Mouse (Mus musculus) liver, embryonic 16.5 days (tissue): ENCODE measurements around the gene 1700022I11Rik. TPM values are rescaled to one million over a fixed set of nuclear protein-coding genes. Genes with fewer than 3 reads are reported as not detected.

ENCODE experiments used
- ATAC-seq: fragments of 200-750 bp; cut with Nextera tagmentation; 2 replicates; pipeline ENCODE4 v1.8.0; 2017; ENCODE audit warnings: low read depth, mild to moderate bottlenecking, moderate number of reproducible peaks, moderate library complexity
- H3K27ac ChIP-seq: fragments of 300-500 bp; sonication (generic); 2 replicates; pipeline ENCODE4 v1.5.1; 2014; ENCODE audit warnings: mild to moderate bottlenecking, low read length
- H3K27me3 ChIP-seq: fragments of 300-500 bp; sonication (generic); 2 replicates; pipeline ENCODE4 v1.6.1; 2014; ENCODE audit warnings: low read depth, low read length, mixed read lengths; ENCODE audit not compliant: control insufficient read depth, insufficient read depth
- H3K36me3 ChIP-seq: fragments of 300-500 bp; sonication (generic); 2 replicates; pipeline ENCODE4 v1.6.1; 2014; ENCODE audit warnings: mild to moderate bottlenecking; ENCODE audit not compliant: control insufficient read depth, insufficient read depth
- H3K4me1 ChIP-seq: fragments of 300-500 bp; sonication (generic); 2 replicates; pipeline ENCODE4 v1.6.1; 2014; ENCODE audit warnings: low read depth, low read length, mixed read lengths; ENCODE audit not compliant: control insufficient read depth
- H3K4me2 ChIP-seq: fragments of 300-500 bp; sonication (generic); 2 replicates; pipeline ENCODE4 v1.6.1; 2014; ENCODE audit warnings: low read depth, low read length, mixed read lengths
- H3K4me3 ChIP-seq: fragments of 300-500 bp; sonication (generic); 2 replicates; pipeline ENCODE4 v1.5.1; 2014; ENCODE audit warnings: low read depth, mild to moderate bottlenecking, low read length
- H3K9ac ChIP-seq: fragments of 300-500 bp; sonication (generic); 2 replicates; pipeline ENCODE4 v1.6.1; 2014; ENCODE audit warnings: low read depth, low read length
- H3K9me3 ChIP-seq: fragments of 300-500 bp; sonication (generic); replicated peaks from 2 replicates; pipeline ENCODE4 v1.6.1; 2016; ENCODE audit warnings: low read length; ENCODE audit not compliant: control insufficient read depth
- WGBS: fragments of 180-500 bp; shearing (Covaris S2); extraction: QIAGEN DNeasy Blood & Tissue Kit; methylation state at CpG from one replicate; pipeline ENCODE4 v1.1.7; 2014; ENCODE audit not compliant: insufficient replicate concordance; 5-methylcytosine and 5-hydroxymethylcytosine counted together
- polyA plus RNA-seq: library from polyadenylated mRNA; unstranded; fragments of >200 nt; fragmentation: Nextera tagmentation; extraction: Ambion mirVana; gene quantifications from 2 replicates; pipeline ENCODE4 v1.2.1, GENCODE M21; 2015

1700022I11Rik gene
- polyA plus RNA-seq, 1 experiment from 2014 or later = 0.17 TPM

GRCm38 (mm10) chr4:43002756-43003439 is 33.5 kb downstream of the 1700022I11Rik start:
- Histone ChIP-seq H3K4me2 (no peak overlapping the region), H3K36me3 (no peaks in the 10 kb centered on the region), H3K27ac (no peak overlapping the region), H3K27me3 (no peaks in the 10 kb centered on the region), H3K4me1 (peaks cover 13% of the 10 kb centered on the region), H3K4me3 (no peak overlapping the region), H3K9me3 (no peaks in the 10 kb centered on the region), H3K9ac (no peak overlapping the region)
- WGBS = 75% methylated on average over 12 of the region's 12 CpGs
- no peak for ATAC-seq

GRCm38 (mm10) chr4:43004951-43005350 is 35.5 kb downstream of the 1700022I11Rik start:
- Histone ChIP-seq H3K36me3 (no peaks in the 10 kb centered on the region), H3K4me2 (no peak overlapping the region), H3K4me3 (no peak overlapping the region), H3K9ac (no peak overlapping the region), H3K27me3 (no peaks in the 10 kb centered on the region), H3K4me1 (peaks cover 14% of the 10 kb centered on the region), H3K9me3 (no peaks in the 10 kb centered on the region), H3K27ac (no peak overlapping the region)
- WGBS = 75% methylated on average over 3 of the region's 3 CpGs
- no peak for ATAC-seq

GRCm38 (mm10) chr4:43005765-43006164 is 36.4 kb downstream of the 1700022I11Rik start:
- ATAC-seq = peak; percentile 44
- 50% methylated on average over 2 of the region's 2 CpGs for WGBS
- Histone ChIP-seq H3K36me3 (no peaks in the 10 kb centered on the region), H3K4me1 (peaks cover 13% of the 10 kb centered on the region), H3K4me3 (no peak overlapping the region), H3K27ac (no peak overlapping the region), H3K9ac (no peak overlapping the region), H3K27me3 (no peaks in the 10 kb centered on the region), H3K9me3 (no peaks in the 10 kb centered on the region), H3K4me2 (no peak overlapping the region)

GRCm38 (mm10) chr4:43010161-43011038 is 41.0 kb downstream of the 1700022I11Rik start, which contains the start of gene Fancg:
Gene Fancg (minus strand): TSS chr4:43010506.
- ATAC-seq = peak; percentile 80
- Histone ChIP-seq H3K4me3 (peak within 1 kb of the TSS; percentile 72), H3K27ac (peak within 1 kb of the TSS; percentile 52), H3K9me3 (no peaks in the 10 kb centered on the region), H3K9ac (peak within 1 kb of the TSS; percentile 74), H3K4me1 (peaks cover 10% of the 10 kb centered on the region), H3K36me3 (no peaks in the 10 kb centered on the region), H3K4me2 (peak within 1 kb of the TSS; percentile 77), H3K27me3 (no peaks in the 10 kb centered on the region)
- 2% methylated on average over 37 of the region's 37 CpGs for WGBS

- Histone ChIP-seq H3K36me3 (no peaks in the 10 kb centered on the region; the same call in 1 of the 2 replicates), H3K9ac (no peak overlapping the region), H3K4me3 (no peak overlapping the region), H3K9me3 (no peaks in the 10 kb centered on the region), H3K27ac (no peak overlapping the region), H3K27me3 (no peaks in the 10 kb centered on the region), H3K4me1 (peaks cover 10% of the 10 kb centered on the region), H3K4me2 (no peak overlapping the region)
- WGBS = 67% methylated on average over 1 of the region's 1 CpGs
- ATAC-seq = no peak
Measured at GRCm38 (mm10) chr4:43012091-43012490, 42.7 kb downstream of the 1700022I11Rik start.

- Histone ChIP-seq H3K9ac (no peak overlapping the region), H3K27me3 (no peaks in the 10 kb centered on the region), H3K4me3 (no peak overlapping the region), H3K9me3 (no peaks in the 10 kb centered on the region), H3K27ac (no peak overlapping the region), H3K4me1 (peaks cover 6% of the 10 kb centered on the region), H3K36me3 (peaks cover 29% of the 10 kb centered on the region), H3K4me2 (no peak overlapping the region)
- 84% methylated on average over 4 of the region's 4 CpGs for WGBS
- ATAC-seq = no peak
Measured at GRCm38 (mm10) chr4:43018156-43018555, 48.8 kb downstream of the 1700022I11Rik start.

GRCm38 (mm10) chr4:43019176-43019575 is 49.8 kb downstream of the 1700022I11Rik start:
- Histone ChIP-seq H3K9me3 (no peaks in the 10 kb centered on the region), H3K4me1 (peaks cover 6% of the 10 kb centered on the region), H3K36me3 (peaks cover 34% of the 10 kb centered on the region), H3K27me3 (no peaks in the 10 kb centered on the region), H3K27ac (no peak overlapping the region), H3K4me3 (no peak overlapping the region), H3K4me2 (no peak overlapping the region), H3K9ac (no peak overlapping the region)
- WGBS = 85% methylated on average over 10 of the region's 10 CpGs
- no peak for ATAC-seq

- Histone ChIP-seq H3K4me1 (peaks cover 13% of the 10 kb centered on the region), H3K9ac (no peak overlapping the region), H3K9me3 (no peaks in the 10 kb centered on the region), H3K36me3 (peaks cover 34% of the 10 kb centered on the region), H3K27ac (no peak overlapping the region), H3K4me2 (no peak overlapping the region), H3K27me3 (no peaks in the 10 kb centered on the region), H3K4me3 (no peak overlapping the region)
- 52% methylated on average over 23 of the region's 23 CpGs for WGBS
- peak; percentile 54; the same call in 1 of the 2 replicates for ATAC-seq
Measured at GRCm38 (mm10) chr4:43019641-43020465, 50.4 kb downstream of the 1700022I11Rik start.
